Comparison of ENCODE assay signal across 34 mouse cellular contexts in the genomic region with DNA sequence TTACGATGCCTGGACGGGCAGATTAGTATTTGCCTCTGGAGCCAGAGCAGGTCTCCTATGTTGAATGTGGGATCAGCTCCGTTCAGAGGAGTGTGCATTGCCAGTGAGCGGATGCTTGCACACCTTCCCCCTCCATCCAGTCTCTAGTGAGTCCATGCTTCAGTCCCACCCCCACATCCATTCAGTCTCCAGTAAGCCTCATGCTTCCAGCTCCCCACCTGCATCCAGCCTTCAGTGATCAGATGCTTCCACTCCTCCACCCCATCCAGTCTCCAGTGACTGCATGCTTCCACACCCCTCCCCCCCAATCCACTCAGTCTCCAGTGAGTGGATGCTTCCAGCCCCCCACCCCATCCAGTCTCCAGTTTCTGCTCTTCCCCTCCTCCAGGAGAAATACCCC.
"Had no signal": no experiment of that assay in that cellular context is flagged by ENCODE, and none has a peak within 500 bp of the region (broad histone marks: within the 10 kb centered on the region; RNA-seq: fewer than 3 reads in every experiment).

No protein-coding gene starts in this region.

- H3K4me1 ChIP-seq: heart, embryonic 12.5 days; heart, embryonic 13.5 days; heart, embryonic 15.5 days; intestine, embryonic 15.5 days had no signal

- H3K9me3 ChIP-seq: heart, embryonic 12.5 days; heart, embryonic 13.5 days; heart, embryonic 15.5 days; hindbrain, embryonic 10.5 days; hindbrain, embryonic 12.5 days; hindbrain, embryonic 13.5 days; hindbrain, embryonic 15.5 days; intestine, embryonic 15.5 days; kidney, embryonic 15.5 days had no signal

- ATAC-seq: hindbrain, embryonic 16.5 days; hindbrain, postnatal 0 days; inflammation-experienced regulatory T-cells, adult 6 months; intestine, embryonic 15.5 days; intestine, embryonic 16.5 days; intestine, postnatal 0 days had no signal

- H3K27me3 ChIP-seq: hindbrain, embryonic 13.5 days; hindbrain, embryonic 15.5 days had no signal

- DNase-seq: heart, postnatal 10 days; heart, postnatal 14 days; heart, postnatal 36 days; heart, postnatal 4 days; kidney, adult 11 months; kidney, adult 18-20 months; kidney, adult 2 months; kidney, adult 8-10 months; kidney, adult 9 months; kidney, postnatal 10 days; kidney, postnatal 14 days; kidney, postnatal 25 days; kidney, postnatal 36 days; kidney, postnatal 4 days; layer of hippocampus, adult 9-11 months; layer of hippocampus, postnatal 36 days had no signal

- H3K4me3 ChIP-seq: heart, embryonic 12.5 days; heart, embryonic 13.5 days; heart, embryonic 15.5 days; hindbrain, embryonic 10.5 days; hindbrain, embryonic 12.5 days; hindbrain, embryonic 13.5 days; hindbrain, embryonic 15.5 days; intestine, embryonic 15.5 days; kidney, embryonic 15.5 days; layer of hippocampus, adult 2 months; left cerebral cortex, adult 2 months had no signal

- H3K36me3 ChIP-seq: heart, embryonic 12.5 days; heart, embryonic 13.5 days; heart, embryonic 15.5 days; hindbrain, embryonic 10.5 days; hindbrain, embryonic 12.5 days; hindbrain, embryonic 13.5 days; hindbrain, embryonic 15.5 days; intestine, embryonic 15.5 days; kidney, embryonic 15.5 days had no signal

- H3K27ac ChIP-seq: heart, embryonic 13.5 days; heart, embryonic 15.5 days; hindbrain, embryonic 10.5 days; hindbrain, embryonic 12.5 days; hindbrain, embryonic 13.5 days; hindbrain, embryonic 14.5 days; hindbrain, embryonic 15.5 days; hindbrain, postnatal 0 days; intestine, embryonic 15.5 days; kidney, embryonic 15.5 days; kidney, postnatal 0 days; layer of hippocampus, adult 2 months; left cerebral cortex, adult 2 months had no signal

- H3K4me2 ChIP-seq: heart, embryonic 12.5 days; heart, embryonic 13.5 days; heart, embryonic 15.5 days; hindbrain, embryonic 12.5 days; hindbrain, embryonic 13.5 days; hindbrain, embryonic 14.5 days; hindbrain, embryonic 15.5 days; intestine, embryonic 15.5 days; kidney, embryonic 15.5 days had no signal

- H3K9ac ChIP-seq: heart, embryonic 12.5 days; heart, embryonic 13.5 days; heart, embryonic 15.5 days; hindbrain, embryonic 12.5 days; hindbrain, embryonic 13.5 days; hindbrain, embryonic 14.5 days; hindbrain, embryonic 15.5 days; intestine, embryonic 15.5 days; kidney, embryonic 15.5 days had no signal
